Mouse (Mus musculus): ENCODE measurements around the gene F2rl2.

- TF ChIP-seq POLR2A (IDR thresholded peaks at IDR 0.05; ENCODE audit: insufficient read depth, low read depth, low read length) (no peak), CTCF (IDR thresholded peaks at IDR 0.05; ENCODE audit: insufficient read depth, low read depth, low read length) (no peak)
Measured at GRCm38 (mm10) chr13:95714271-95714975, 17.8 kb downstream of the F2rl2 start.

All from olfactory bulb, adult 2 months (tissue).